Mouse (Mus musculus) embryonic facial prominence, embryonic 14.5 days (tissue): ENCODE measurements around the gene Ppp6r1. TPM values are rescaled to one million over a fixed set of nuclear protein-coding genes. Genes with fewer than 3 reads are reported as not detected.
A peak's percentile ranks its signal among the peaks of the same experiment; 100 is the strongest.

Experiments used
- ATAC-seq: fragments of 200-750 bp; cut with Nextera tagmentation; 2 replicates; pipeline ENCODE4 v1.8.0; 2017; ENCODE audit warnings: low read depth, moderate number of reproducible peaks, moderate TSS enrichment
- DNase-seq: peaks from one replicate; pipeline ENCODE4 v3.0.0-alpha.2; 2015; ENCODE audit warnings: low spot score
- H3K27ac ChIP-seq: fragments of 300-500 bp; sonication (generic); replicated peaks from 2 replicates; pipeline ENCODE4 v1.5.1; 2014; ENCODE audit warnings: low read depth, mild to moderate bottlenecking, low read length, moderate library complexity
- H3K27me3 ChIP-seq: fragments of 300-500 bp; sonication (generic); replicated peaks from 2 replicates; pipeline ENCODE4 v1.6.1; 2014; ENCODE audit warnings: low read length; ENCODE audit not compliant: control insufficient read depth, insufficient read depth
- H3K36me3 ChIP-seq: fragments of 300-500 bp; sonication (generic); 2 replicates; pipeline ENCODE4 v1.6.1; 2014; ENCODE audit warnings: low read length, mixed read lengths; ENCODE audit not compliant: control insufficient read depth, insufficient read depth
- H3K4me1 ChIP-seq: fragments of 300-500 bp; sonication (generic); 2 replicates; pipeline ENCODE4 v1.6.1; 2014; ENCODE audit warnings: antibody characterized with exemption, low read length; ENCODE audit not compliant: control insufficient read depth, insufficient read depth
- H3K4me2 ChIP-seq: fragments of 300-500 bp; sonication (generic); 2 replicates; pipeline ENCODE4 v1.6.1; 2014; ENCODE audit warnings: low read depth, mild to moderate bottlenecking, low read length, moderate library complexity, mixed read lengths
- H3K4me3 ChIP-seq: fragments of 300-500 bp; sonication (generic); 2 replicates; pipeline ENCODE4 v1.5.1; 2014; ENCODE audit warnings: low read depth, mild to moderate bottlenecking, low read length
- H3K9ac ChIP-seq: fragments of 300-500 bp; sonication (generic); 2 replicates; pipeline ENCODE4 v1.6.1; 2014; ENCODE audit warnings: low read depth, mild to moderate bottlenecking, low read length, moderate library complexity, mixed read lengths
- H3K9me3 ChIP-seq: fragments of 300-500 bp; sonication (generic); 2 replicates; pipeline ENCODE4 v1.6.1; 2016; ENCODE audit warnings: low read length; ENCODE audit not compliant: control insufficient read depth
- WGBS: fragments of 180-500 bp; shearing (Covaris S2); extraction: QIAGEN DNeasy Blood & Tissue Kit; methylation state at CpG from one replicate; pipeline ENCODE4 v1.1.7; 2014; 5-methylcytosine and 5-hydroxymethylcytosine counted together
- polyA plus RNA-seq: library from polyadenylated mRNA; unstranded; fragments of >200 nt; fragmentation: Nextera tagmentation; extraction: Ambion mirVana; gene quantifications from 2 replicates; pipeline ENCODE4 v1.2.1, GENCODE M21; 2014

Ppp6r1 gene
- polyA plus RNA-seq, 1 experiment from 2014 or later = 7.7 TPM

- Histone ChIP-seq H3K4me1 (peaks cover 6% of the 10 kb centered on the region), H3K4me3 (peak overlapping the region; percentile 64), H3K9me3 (no peaks in the 10 kb centered on the region), H3K9ac (peak overlapping the region; percentile 59), H3K27ac (peak overlapping the region; percentile 64; the same call in 1 of the 2 replicates), H3K4me2 (peak overlapping the region; percentile 76), H3K36me3 (peaks cover 17% of the 10 kb centered on the region), H3K27me3 (no peaks in the 10 kb centered on the region)
- no peak for DNase-seq
- no peak for ATAC-seq
- WGBS = 3% methylated on average over 13 of the region's 13 CpGs
Observed at GRCm38 (mm10) chr7:4684203-4684602, 25.4 kb upstream of the Ppp6r1 start.

GRCm38 (mm10) chr7:4683307-4683706, 24.5 kb upstream of the Ppp6r1 start:
- H3K4me1 ChIP-seq = peaks cover 6% of the 10 kb centered on the region
- no peak overlapping the region for H3K9ac ChIP-seq
- H3K4me3 ChIP-seq = no peak overlapping the region
- no peak overlapping the region for H3K4me2 ChIP-seq
- H3K36me3 ChIP-seq = peaks cover 21% of the 10 kb centered on the region
- no peak for DNase-seq
- H3K27ac ChIP-seq = no peak overlapping the region
- 85% methylated on average over 5 of the region's 5 CpGs for WGBS
- no peaks in the 10 kb centered on the region for H3K9me3 ChIP-seq
- ATAC-seq = no peak
- no peaks in the 10 kb centered on the region for H3K27me3 ChIP-seq

DNA sequence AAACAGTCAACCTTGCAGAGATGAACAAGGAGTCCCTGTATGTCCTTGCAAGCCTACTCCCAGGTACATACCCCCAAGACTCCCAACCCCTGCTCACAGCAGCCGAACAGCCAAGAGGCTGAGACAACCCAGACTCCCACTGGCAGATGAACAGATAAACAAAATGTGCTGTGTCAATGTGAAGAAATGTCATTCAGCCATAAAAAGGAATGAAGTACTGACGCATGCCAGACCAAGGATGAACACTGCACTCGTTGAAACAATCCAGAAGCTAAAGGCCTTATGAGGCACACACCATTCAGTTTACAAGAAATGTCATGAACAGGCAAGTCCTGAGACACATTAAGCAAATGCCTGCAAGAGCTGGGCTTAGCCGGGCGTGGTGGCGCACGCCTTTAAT, 16.4 kb upstream of the Ppp6r1 start:
- DNase-seq (no peak), ATAC-seq (no peak)
- Histone ChIP-seq H3K36me3 (peaks cover 59% of the 10 kb centered on the region), H3K4me2 (no peak overlapping the region), H3K9ac (no peak overlapping the region), H3K4me1 (no peaks in the 10 kb centered on the region), H3K4me3 (no peak overlapping the region), H3K27ac (no peak overlapping the region), H3K27me3 (no peaks in the 10 kb centered on the region), H3K9me3 (no peaks in the 10 kb centered on the region)
- WGBS = 89% methylated on average over 7 of the region's 7 CpGs

DNA sequence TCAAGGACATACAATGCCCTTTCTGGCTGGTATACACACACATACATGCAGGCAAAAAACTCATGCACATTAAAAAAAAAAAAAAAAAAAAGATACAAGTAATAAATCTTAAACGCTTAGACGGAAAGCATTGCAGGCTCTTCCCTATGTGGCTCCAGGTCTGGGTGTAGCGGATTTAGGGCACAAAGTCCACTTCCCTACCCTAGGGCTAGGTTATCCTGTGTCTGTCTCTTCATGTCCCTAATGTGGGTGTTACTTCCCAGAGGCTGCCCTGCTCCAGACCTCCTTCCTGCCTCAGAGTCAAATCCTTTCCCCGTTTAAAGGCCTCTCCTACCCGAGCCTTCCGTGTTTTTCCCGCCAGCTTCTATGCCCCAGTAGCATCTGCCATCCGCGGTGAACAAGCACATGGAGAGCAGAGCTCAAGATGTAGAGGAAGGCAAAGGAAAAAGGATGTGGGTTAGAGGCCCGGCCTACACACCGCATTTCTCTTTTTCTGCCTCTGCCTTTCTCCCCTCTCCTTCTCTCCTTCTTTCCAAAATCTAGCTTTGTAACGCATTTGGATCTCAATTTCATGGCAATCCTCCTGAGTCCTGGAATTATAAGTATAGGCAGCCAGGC, 15.4 kb upstream of the Ppp6r1 start:
- no peak for DNase-seq
- no peak for ATAC-seq
- Histone ChIP-seq H3K9ac (no peak overlapping the region), H3K9me3 (no peaks in the 10 kb centered on the region), H3K4me1 (no peaks in the 10 kb centered on the region), H3K27ac (no peak overlapping the region), H3K27me3 (no peaks in the 10 kb centered on the region), H3K4me3 (no peak overlapping the region), H3K36me3 (peaks cover 55% of the 10 kb centered on the region), H3K4me2 (no peak overlapping the region)
- 85% methylated on average over 12 of the region's 12 CpGs for WGBS

GRCm38 (mm10) chr7:4671956-4672355, 13.1 kb upstream of the Ppp6r1 start:
- Histone ChIP-seq H3K9ac (no peak overlapping the region), H3K27ac (no peak overlapping the region), H3K4me2 (no peak overlapping the region), H3K36me3 (peaks cover 64% of the 10 kb centered on the region), H3K27me3 (no peaks in the 10 kb centered on the region), H3K4me1 (no peaks in the 10 kb centered on the region), H3K9me3 (no peaks in the 10 kb centered on the region), H3K4me3 (no peak overlapping the region)
- WGBS = 42% methylated on average over 4 of the region's 4 CpGs
- ATAC-seq (peak; percentile 71), DNase-seq (no peak)

DNA sequence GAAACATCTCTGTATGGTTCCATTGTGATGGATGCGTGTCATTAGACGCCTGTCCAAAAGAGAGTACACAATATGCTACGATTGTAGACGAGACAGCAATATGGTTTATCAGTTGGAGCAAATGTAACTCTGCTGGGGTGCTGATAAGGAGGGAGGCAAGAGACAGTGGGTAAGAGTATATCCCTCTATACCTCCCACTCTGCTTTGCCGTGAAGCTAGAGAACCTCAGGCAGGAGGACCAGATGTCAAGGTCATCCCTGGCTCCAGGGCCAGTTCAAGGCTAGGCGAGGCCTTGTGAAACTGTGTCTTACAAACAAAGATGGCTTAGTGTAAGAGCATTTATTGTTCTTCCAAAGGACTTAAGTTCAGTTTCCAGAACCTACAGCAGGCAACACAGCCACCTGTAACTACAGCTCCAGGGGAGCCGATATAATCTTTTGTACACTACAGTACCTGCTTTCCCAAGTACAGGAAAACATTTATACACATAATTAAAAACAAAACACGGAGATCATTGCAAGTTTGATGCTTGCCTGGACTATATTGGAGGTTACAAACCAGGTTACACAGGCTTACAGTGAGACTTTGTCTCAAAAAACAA, 11.9 kb upstream of the Ppp6r1 start:
- H3K4me1 ChIP-seq = no peaks in the 10 kb centered on the region
- H3K4me3 ChIP-seq = no peak overlapping the region
- WGBS = 90% methylated on average over 8 of the region's 8 CpGs
- H3K9ac ChIP-seq = no peak overlapping the region
- no peak for DNase-seq
- H3K36me3 ChIP-seq = peaks cover 67% of the 10 kb centered on the region
- H3K9me3 ChIP-seq = no peaks in the 10 kb centered on the region
- H3K4me2 ChIP-seq = no peak overlapping the region
- H3K27me3 ChIP-seq = no peaks in the 10 kb centered on the region
- ATAC-seq = no peak
- H3K27ac ChIP-seq = no peak overlapping the region

DNA sequence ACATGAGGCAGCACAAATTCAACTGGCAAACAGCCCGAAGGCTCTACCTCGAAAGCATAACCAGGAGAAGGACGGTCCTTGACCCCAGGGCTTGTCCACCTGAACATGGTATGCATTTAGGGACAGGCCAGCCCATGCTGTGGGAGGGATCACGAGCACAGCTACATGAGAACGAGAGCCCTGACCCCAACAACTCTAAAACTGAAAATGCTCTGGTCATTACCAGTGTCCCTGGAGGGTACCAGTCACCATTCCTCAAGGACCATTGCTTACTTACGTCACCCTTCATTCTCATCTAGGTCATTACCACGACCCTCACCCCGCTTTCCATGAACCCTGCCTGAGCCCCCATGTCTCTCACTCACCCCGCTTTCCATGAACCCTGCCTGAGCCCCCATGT, 10.3 kb upstream of the Ppp6r1 start:
- Histone ChIP-seq H3K9ac (no peak overlapping the region), H3K4me3 (no peak overlapping the region), H3K9me3 (no peaks in the 10 kb centered on the region), H3K4me2 (no peak overlapping the region), H3K36me3 (peaks cover 62% of the 10 kb centered on the region), H3K27ac (no peak overlapping the region), H3K4me1 (no peaks in the 10 kb centered on the region), H3K27me3 (no peaks in the 10 kb centered on the region)
- no peak for DNase-seq
- ATAC-seq = no peak
- 96% methylated on average over 9 of the region's 9 CpGs for WGBS

GRCm38 (mm10) chr7:4668506-4668905, 9.7 kb upstream of the Ppp6r1 start:
- H3K36me3 ChIP-seq = peaks cover 63% of the 10 kb centered on the region

DNA sequence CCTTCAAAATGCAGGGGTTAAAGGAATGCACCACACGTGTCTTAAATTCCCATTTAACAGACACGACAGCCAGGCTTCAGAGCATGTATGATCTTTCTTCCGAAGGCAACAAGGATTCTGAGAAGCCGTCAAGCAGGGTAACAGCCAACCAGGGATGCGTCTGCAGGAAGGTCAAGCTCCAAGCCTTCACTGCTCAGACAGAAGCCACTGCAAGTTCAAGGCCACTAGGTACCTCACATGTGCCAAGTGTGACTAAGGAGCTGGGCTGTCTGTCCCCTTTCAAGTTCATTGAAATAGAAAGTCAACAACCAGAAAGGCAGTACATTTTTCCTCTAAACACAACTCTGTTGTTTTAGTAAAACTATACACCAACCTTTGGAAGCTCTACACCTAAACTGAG, 8.1 kb upstream of the Ppp6r1 start:
- Histone ChIP-seq H3K27ac (no peak overlapping the region), H3K36me3 (peaks cover 68% of the 10 kb centered on the region), H3K9me3 (no peaks in the 10 kb centered on the region), H3K4me1 (no peaks in the 10 kb centered on the region), H3K27me3 (no peaks in the 10 kb centered on the region), H3K4me3 (no peak overlapping the region), H3K9ac (no peak overlapping the region), H3K4me2 (no peak overlapping the region)
- no peak for ATAC-seq
- DNase-seq = no peak
- 95% methylated on average over 5 of the region's 5 CpGs for WGBS

More at GRCm38 (mm10) chr7:4668506-4668905, 9.7 kb upstream of the Ppp6r1 start:
- WGBS = 94% methylated on average over 8 of the region's 8 CpGs
- H3K27me3 ChIP-seq = no peaks in the 10 kb centered on the region
- no peaks in the 10 kb centered on the region for H3K4me1 ChIP-seq
- H3K4me3 ChIP-seq = no peak overlapping the region
- H3K9ac ChIP-seq = no peak overlapping the region
- ATAC-seq (no peak), DNase-seq (no peak)
- no peak overlapping the region for H3K27ac ChIP-seq
- H3K9me3 ChIP-seq = no peaks in the 10 kb centered on the region
- no peak overlapping the region for H3K4me2 ChIP-seq
